Mouse (Mus musculus) olfactory bulb, adult 2 months (tissue): ENCODE results near the gene Hspa12b. TPM values are rescaled to one million over a fixed set of nuclear protein-coding genes. Genes with fewer than 3 reads are reported as not detected.

Source experiments
- H3K27ac ChIP-seq: fragments of 200-500 bp; 2 replicates; pipeline ENCODE4 v1.5.1; 2012; ENCODE audit warnings: low read depth, low read length; ENCODE audit not compliant: insufficient read depth
- H3K4me1 ChIP-seq: fragments of 200-500 bp; 2 replicates; pipeline ENCODE4 v1.6.1; 2012; ENCODE audit warnings: low read length; ENCODE audit not compliant: control insufficient read depth, insufficient read depth
- H3K4me3 ChIP-seq: fragments of 200-500 bp; 2 replicates; pipeline ENCODE4 v1.5.1; 2012; ENCODE audit warnings: mild to moderate bottlenecking, low read depth, low read length, moderate library complexity; ENCODE audit not compliant: insufficient read depth
- CTCF ChIP-seq: fragments of 200-500 bp; IDR thresholded peaks from 2 replicates; pipeline ENCODE4 v1.5.1; 2012; ENCODE audit warnings: low read depth, mild to moderate bottlenecking, low read length, moderate library complexity; ENCODE audit not compliant: insufficient read depth
- POLR2A ChIP-seq: fragments of 200-500 bp; IDR thresholded peaks from 2 replicates; pipeline ENCODE4 v1.6.1; 2012; ENCODE audit warnings: mild to moderate bottlenecking, low read depth, low read length, moderate library complexity; ENCODE audit not compliant: insufficient read depth
- WGBS: fragments of 180-500 bp; shearing (Covaris S2); methylation state at CpG from one replicate; pipeline ENCODE4 v1.1.7; 2018; 5-methylcytosine and 5-hydroxymethylcytosine counted together
- polyA plus RNA-seq: library from polyadenylated mRNA; stranded (reverse); fragments of >200 nt; gene quantifications from 2 replicates; pipeline ENCODE4 v1.2.4, GENCODE M21; 2012; ENCODE audit warnings: low replicate concordance; ENCODE audit not compliant: missing spikeins, insufficient read depth, insufficient read length

Gene Hspa12b
- not detected in 2 replicates for polyA plus RNA-seq

GRCm38 (mm10) chr2:131127161-131127730, at the start of gene Hspa12b:
TSS of gene Hspa12b (plus strand) at chr2:131127280.
- H3K27ac ChIP-seq: no peak within 1 kb of the TSS
- peak within 1 kb of the TSS; percentile 40 for H3K4me3 ChIP-seq
- TF ChIP-seq CTCF: no peak
- no peak for TF ChIP-seq POLR2A
- WGBS: 9% methylated on average over 28 of the region's 28 CpGs
- H3K4me1 ChIP-seq: peaks cover 13% of the 10 kb centered on the region

GRCm38 (mm10) chr2:131080507-131080906, 46.6 kb upstream of the Hspa12b start:
- WGBS: 84% methylated on average over 5 of the region's 5 CpGs
- no peak overlapping the region for H3K27ac ChIP-seq
- no peaks in the 10 kb centered on the region for H3K4me1 ChIP-seq
- H3K4me3 ChIP-seq: no peak overlapping the region
- no peak for TF ChIP-seq POLR2A
- TF ChIP-seq CTCF: no peak

GRCm38 (mm10) chr2:131084206-131084605, 42.9 kb upstream of the Hspa12b start:
- WGBS: 90% methylated on average over 4 of the region's 4 CpGs
- H3K4me1 ChIP-seq: no peaks in the 10 kb centered on the region
- TF ChIP-seq CTCF (no peak), POLR2A (no peak)

DNA sequence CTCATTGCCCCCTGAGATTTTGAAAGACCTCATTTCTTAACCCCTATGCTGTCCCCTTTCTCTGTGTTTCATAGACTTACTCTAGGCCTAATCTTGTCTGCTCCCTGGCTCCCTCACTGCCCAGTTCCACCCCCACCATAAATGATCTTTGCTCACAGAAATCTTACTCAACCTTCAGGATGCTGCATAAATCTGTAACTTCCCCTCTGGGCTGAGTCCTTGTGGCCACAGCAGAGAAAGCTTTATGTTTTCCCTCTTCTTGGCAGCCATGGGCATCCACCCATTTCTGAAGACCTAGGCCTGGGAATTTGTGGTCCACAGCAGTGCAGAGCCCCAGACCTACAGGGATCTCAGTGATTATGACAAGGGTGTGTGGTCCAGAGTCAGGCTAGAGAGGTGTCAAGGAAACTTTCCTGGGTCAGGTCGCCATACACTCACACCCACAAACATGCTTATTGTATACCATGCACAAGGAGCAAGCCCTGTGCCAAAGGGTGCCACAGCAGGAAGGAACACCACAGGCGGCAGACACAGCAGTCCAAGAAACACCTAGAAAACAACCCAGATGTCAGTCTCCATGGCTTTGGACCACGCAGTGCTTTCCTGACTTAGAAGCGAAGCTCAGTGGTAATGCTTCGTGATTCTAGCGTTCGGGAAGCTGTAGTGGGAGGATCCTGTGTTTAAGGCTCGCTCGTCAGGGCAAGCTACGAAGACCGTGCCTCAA, 40.3 kb upstream of the Hspa12b start, which contains the start of gene Siglec1:
Gene Siglec1 (minus strand): TSS at position 99 of the 724 bp plus-strand sequence.
- 78% methylated on average over 11 of the region's 11 CpGs for WGBS
- no peak within 1 kb of the TSS for H3K27ac ChIP-seq
- TF ChIP-seq CTCF: no peak
- TF ChIP-seq POLR2A: no peak

More at GRCm38 (mm10) chr2:131084206-131084605, 42.9 kb upstream of the Hspa12b start:
- no peak overlapping the region for H3K27ac ChIP-seq
- H3K4me3 ChIP-seq: no peak overlapping the region

GRCm38 (mm10) chr2:131088581-131088980, 38.5 kb upstream of the Hspa12b start:
- TF ChIP-seq POLR2A (no peak), CTCF (no peak)
- H3K27ac ChIP-seq: no peak overlapping the region
- no peaks in the 10 kb centered on the region for H3K4me1 ChIP-seq
- no peak overlapping the region for H3K4me3 ChIP-seq
- 83% methylated on average over 4 of the region's 4 CpGs for WGBS

More for the DNA sequence above, 40.3 kb upstream of the Hspa12b start, which contains the start of gene Siglec1:
- no peaks in the 10 kb centered on the region for H3K4me1 ChIP-seq
- H3K4me3 ChIP-seq: no peak within 1 kb of the TSS

GRCm38 (mm10) chr2:131089634-131090033, 37.4 kb upstream of the Hspa12b start:
- Histone ChIP-seq H3K27ac (no peak overlapping the region), H3K4me1 (no peaks in the 10 kb centered on the region), H3K4me3 (no peak overlapping the region)
- no peak for TF ChIP-seq CTCF
- TF ChIP-seq POLR2A: no peak
- 93% methylated on average over 1 of the region's 1 CpGs for WGBS

GRCm38 (mm10) chr2:131090852-131091251, 36.2 kb upstream of the Hspa12b start:
- Histone ChIP-seq H3K4me1 (no peaks in the 10 kb centered on the region), H3K4me3 (no peak overlapping the region), H3K27ac (no peak overlapping the region)
- TF ChIP-seq CTCF (no peak), POLR2A (no peak)
- WGBS: 91% methylated on average over 3 of the region's 3 CpGs

GRCm38 (mm10) chr2:131093577-131093976, 33.5 kb upstream of the Hspa12b start:
- Histone ChIP-seq H3K27ac (no peak overlapping the region), H3K4me3 (no peak overlapping the region), H3K4me1 (peaks cover 5% of the 10 kb centered on the region; the same call in 1 of the 2 replicates)
- WGBS: 87% methylated on average over 5 of the region's 5 CpGs
- no peak for TF ChIP-seq POLR2A
- TF ChIP-seq CTCF: no peak

GRCm38 (mm10) chr2:131094823-131095222, 32.3 kb upstream of the Hspa12b start:
- Histone ChIP-seq H3K4me3 (no peak overlapping the region), H3K27ac (no peak overlapping the region), H3K4me1 (peaks cover 5% of the 10 kb centered on the region; the same call in 1 of the 2 replicates)
- 0% methylated on average over 1 of the region's 1 CpGs for WGBS
- TF ChIP-seq CTCF: peak; percentile 98
- TF ChIP-seq POLR2A: no peak
